In the genomic region with DNA sequence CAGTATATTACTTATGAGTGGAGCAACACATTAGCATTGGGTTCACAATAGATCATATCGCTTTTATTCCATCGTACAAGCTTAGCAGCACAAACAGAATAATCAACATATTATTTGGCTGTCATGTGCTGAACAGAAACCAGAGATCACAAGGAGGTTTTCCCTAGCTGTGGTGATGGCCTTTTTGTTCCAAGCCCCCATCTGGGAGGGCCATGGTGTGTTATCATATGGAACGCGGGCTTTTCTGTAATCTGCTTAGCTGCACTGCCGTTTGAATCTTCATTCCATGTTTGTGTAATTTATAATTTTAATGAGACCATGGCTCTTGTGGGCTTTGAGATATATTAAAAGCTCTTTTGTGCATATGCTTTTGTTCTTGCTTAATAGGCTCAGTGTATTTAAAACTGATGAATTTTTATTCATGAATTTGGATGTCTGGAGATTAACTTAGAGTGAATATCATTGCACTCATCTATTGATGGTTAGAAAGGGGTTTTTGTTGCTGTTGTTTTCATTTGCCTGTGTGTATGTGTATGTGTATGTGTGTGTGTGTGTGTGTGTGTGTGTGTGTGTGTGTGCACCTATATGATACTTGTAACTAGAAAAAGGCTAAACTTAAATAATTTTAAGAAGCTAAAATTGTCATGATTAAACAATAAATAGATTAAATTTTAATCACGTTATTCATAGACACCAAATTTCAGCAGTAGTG, we compare ENCODE assay signal across 17 mouse cellular contexts. TPM values are rescaled to one million over a fixed set of nuclear protein-coding genes. Genes with fewer than 3 reads are reported as not detected.
DNase-seq lines count a peak whose midpoint lies in the region; ATAC-seq and TF ChIP-seq lines count a peak whose summit lies in the region.
"Had no signal": no experiment of that assay in that cellular context is flagged by ENCODE, and none has a peak within 500 bp of the region (broad histone marks: within the 10 kb centered on the region; RNA-seq: fewer than 3 reads in every experiment).

No protein-coding gene starts in this region.

- H3K27me3 ChIP-seq in hindbrain, embryonic 11.5 days (ENCODE audit: control insufficient read depth, insufficient read depth, low read length), result no peaks in the 10 kb centered on the region
- no peaks in the 10 kb centered on the region for H3K27me3 ChIP-seq in hindbrain, embryonic 10.5 days (ENCODE audit: insufficient read depth, poor library complexity, severe bottlenecking)
- no peaks in the 10 kb centered on the region for H3K27me3 ChIP-seq in forebrain, postnatal 0 days (ENCODE audit: insufficient read depth, low read length)
- H3K27me3 ChIP-seq in midbrain, embryonic 12.5 days, result peaks cover 14% of the 10 kb centered on the region
- no peaks in the 10 kb centered on the region for H3K27me3 ChIP-seq in liver, embryonic 12.5 days (replicated peaks)
- H3K27me3 ChIP-seq: neural tube, embryonic 15.5 days; stomach, embryonic 15.5 days had no signal

- H3K36me3 ChIP-seq in hindbrain, embryonic 11.5 days (ENCODE audit: control insufficient read depth, insufficient read depth, low read length), result no peaks in the 10 kb centered on the region
- peaks cover 14% of the 10 kb centered on the region for H3K36me3 ChIP-seq in hindbrain, embryonic 10.5 days
- no peaks in the 10 kb centered on the region for H3K36me3 ChIP-seq in forebrain, postnatal 0 days (ENCODE audit: insufficient read depth)
- peaks cover 7% of the 10 kb centered on the region for H3K36me3 ChIP-seq in midbrain, embryonic 12.5 days
- H3K36me3 ChIP-seq in liver, embryonic 12.5 days, result peaks cover 13% of the 10 kb centered on the region
- H3K36me3 ChIP-seq: stomach, embryonic 15.5 days had no signal

- peak; percentile 19 for DNase-seq in hindbrain, embryonic 11.5 days (ENCODE audit: low spot score)
- no peak for DNase-seq in hindbrain, embryonic 10.5 days (ENCODE audit: low spot score)
- DNase-seq in forebrain, postnatal 0 days, result peak; percentile 32
- peak; percentile 84 for DNase-seq in retina, postnatal 1 day
- no peak for DNase-seq in right cerebral cortex, postnatal 14 days
- DNase-seq: heart, postnatal 10 days; right cerebral cortex, adult 18-20 months; thymus, adult 2 months had no signal

- no peak for TF ChIP-seq CTCF in forebrain, postnatal 0 days (IDR thresholded peaks at IDR 0.05; ENCODE audit: low read depth)

- WGBS in hindbrain, embryonic 11.5 days, result 75% methylated on average over 6 of the region's 6 CpGs
- WGBS in hindbrain, embryonic 10.5 days, result 74% methylated on average over 6 of the region's 6 CpGs
- WGBS in forebrain, postnatal 0 days, result 32% methylated on average over 6 of the region's 6 CpGs
- WGBS in midbrain, embryonic 12.5 days, result 29% methylated on average over 6 of the region's 6 CpGs
- 81% methylated on average over 6 of the region's 6 CpGs for WGBS in liver, embryonic 12.5 days (ENCODE audit: insufficient replicate concordance)

- ATAC-seq in hindbrain, embryonic 11.5 days (ENCODE audit: low FRiP score), result peak; percentile 72
- ATAC-seq in forebrain, postnatal 0 days, result peak; percentile 27; the same call in 1 of the 2 replicates
- ATAC-seq in midbrain, embryonic 12.5 days (ENCODE audit: low FRiP score, low read depth), result peak; percentile 81
- ATAC-seq in liver, embryonic 12.5 days, result no peak
- ATAC-seq: inflammation-experienced regulatory T-cells, adult 6 months had no signal

- H3K4me2 ChIP-seq in hindbrain, embryonic 11.5 days (replicated peaks; ENCODE audit: low read depth, low read length), result no peak overlapping the region
- H3K4me2 ChIP-seq in forebrain, postnatal 0 days (ENCODE audit: low read depth), result peak overlapping the region; percentile 27; the same call in 1 of the 2 replicates
- H3K4me2 ChIP-seq in midbrain, embryonic 12.5 days (replicated peaks), result no peak overlapping the region
- no peak overlapping the region for H3K4me2 ChIP-seq in liver, embryonic 12.5 days
- H3K4me2 ChIP-seq: neural tube, embryonic 15.5 days; stomach, embryonic 15.5 days had no signal

- no peaks in the 10 kb centered on the region for H3K4me1 ChIP-seq in hindbrain, embryonic 11.5 days (replicated peaks; ENCODE audit: control insufficient read depth, insufficient read depth, low read length)
- H3K4me1 ChIP-seq in hindbrain, embryonic 10.5 days (replicated peaks), result no peaks in the 10 kb centered on the region
- no peaks in the 10 kb centered on the region for H3K4me1 ChIP-seq in forebrain, postnatal 0 days (ENCODE audit: insufficient read depth)
- peaks cover 5% of the 10 kb centered on the region; the same call in 1 of the 2 replicates for H3K4me1 ChIP-seq in midbrain, embryonic 12.5 days
- no peaks in the 10 kb centered on the region for H3K4me1 ChIP-seq in liver, embryonic 12.5 days
- H3K4me1 ChIP-seq: heart, embryonic 10.5 days; neural tube, embryonic 15.5 days; stomach, embryonic 15.5 days had no signal

- no peak overlapping the region for H3K4me3 ChIP-seq in hindbrain, embryonic 11.5 days (ENCODE audit: low read depth, low read length)
- H3K4me3 ChIP-seq in hindbrain, embryonic 10.5 days, result no peak overlapping the region
- H3K4me3 ChIP-seq in forebrain, postnatal 0 days (ENCODE audit: low read depth, low read length), result no peak overlapping the region
- no peak overlapping the region for H3K4me3 ChIP-seq in midbrain, embryonic 12.5 days
- no peak overlapping the region for H3K4me3 ChIP-seq in liver, embryonic 12.5 days
- H3K4me3 ChIP-seq: heart, embryonic 10.5 days; left cerebral cortex, adult 2 months; myocyte; neural tube, embryonic 15.5 days; stomach, embryonic 15.5 days had no signal

- no peak overlapping the region for H3K27ac ChIP-seq in hindbrain, embryonic 11.5 days (ENCODE audit: low read depth, low read length)
- H3K27ac ChIP-seq in hindbrain, embryonic 10.5 days, result no peak overlapping the region
- H3K27ac ChIP-seq in forebrain, postnatal 0 days (ENCODE audit: low read depth, low read length), result no peak overlapping the region
- H3K27ac ChIP-seq in midbrain, embryonic 12.5 days (replicated peaks), result no peak overlapping the region
- no peak overlapping the region for H3K27ac ChIP-seq in liver, embryonic 12.5 days
- H3K27ac ChIP-seq: heart, embryonic 10.5 days; left cerebral cortex, adult 2 months; liver, embryonic 14.5 days; neural tube, embryonic 15.5 days; stomach, embryonic 15.5 days had no signal

- no peaks in the 10 kb centered on the region for H3K9me3 ChIP-seq in hindbrain, embryonic 11.5 days (ENCODE audit: control insufficient read depth, low read length)
- H3K9me3 ChIP-seq in hindbrain, embryonic 10.5 days, result no peaks in the 10 kb centered on the region
- no peaks in the 10 kb centered on the region for H3K9me3 ChIP-seq in forebrain, postnatal 0 days (ENCODE audit: low read length)
- no peaks in the 10 kb centered on the region for H3K9me3 ChIP-seq in midbrain, embryonic 12.5 days
- no peaks in the 10 kb centered on the region for H3K9me3 ChIP-seq in liver, embryonic 12.5 days (replicated peaks)
- H3K9me3 ChIP-seq: heart, embryonic 10.5 days; neural tube, embryonic 15.5 days; stomach, embryonic 15.5 days had no signal

- H3K9ac ChIP-seq in hindbrain, embryonic 11.5 days (ENCODE audit: low read depth, low read length), result no peak overlapping the region
- H3K9ac ChIP-seq in forebrain, postnatal 0 days, result no peak overlapping the region
- H3K9ac ChIP-seq in midbrain, embryonic 12.5 days (replicated peaks), result no peak overlapping the region
- no peak overlapping the region for H3K9ac ChIP-seq in liver, embryonic 12.5 days
- H3K9ac ChIP-seq: liver, embryonic 14.5 days; neural tube, embryonic 15.5 days; stomach, embryonic 15.5 days had no signal

RNA-seq across cellular contexts. Expression of a gene that starts 9.4 kb away (rescaled TPM):
- polyA plus RNA-seq in hindbrain, embryonic 11.5 days (2014; fragmentation: Nextera tagmentation; extraction: Ambion mirVana), result 129 and 138 TPM in 2 replicates
- 125 and 131 TPM in 2 replicates for polyA plus RNA-seq in hindbrain, embryonic 10.5 days (2016; fragmentation: Nextera tagmentation; extraction: Ambion mirVana)
- 47.5 and 61.3 TPM in 2 replicates for total RNA-seq in forebrain, postnatal 0 days (2014; rRNA removed)
- polyA plus RNA-seq in forebrain, postnatal 0 days (2015; fragmentation: Nextera tagmentation; extraction: Ambion mirVana), result 114 and 123 TPM in 2 replicates
- 103 and 111 TPM in 2 replicates for polyA plus RNA-seq in midbrain, embryonic 12.5 days (2016; fragmentation: Nextera tagmentation; extraction: Ambion mirVana)
- 78.8 and 78.9 TPM in 2 replicates for polyA plus RNA-seq in liver, embryonic 12.5 days (2016; fragmentation: Nextera tagmentation; extraction: Ambion mirVana)

RNA-seq across cellular contexts. Expression of a gene that starts 9.4 kb away (rescaled TPM):
- 55.6 and 61.9 TPM in 2 replicates for polyA plus RNA-seq in hindbrain, embryonic 11.5 days (2014; fragmentation: Nextera tagmentation; extraction: Ambion mirVana)
- polyA plus RNA-seq in hindbrain, embryonic 10.5 days (2016; fragmentation: Nextera tagmentation; extraction: Ambion mirVana), result 49.8 and 55.2 TPM in 2 replicates
- 27.4 and 34.0 TPM in 2 replicates for total RNA-seq in forebrain, postnatal 0 days (2014; rRNA removed)
- polyA plus RNA-seq in forebrain, postnatal 0 days (2015; fragmentation: Nextera tagmentation; extraction: Ambion mirVana), result 23.4 and 25.6 TPM in 2 replicates
- 48.5 and 55.2 TPM in 2 replicates for polyA plus RNA-seq in midbrain, embryonic 12.5 days (2016; fragmentation: Nextera tagmentation; extraction: Ambion mirVana)
- polyA plus RNA-seq in liver, embryonic 12.5 days (2016; fragmentation: Nextera tagmentation; extraction: Ambion mirVana), result 21.4 and 24.8 TPM in 2 replicates

Comparison
In these comparisons a context has a peak if more than half of its experiments do, and no peak if none do; other contexts are left out.
1. DNase-seq: peak in hindbrain, embryonic 11.5 days (single experiment), forebrain, postnatal 0 days (single experiment) and retina, postnatal 1 day (single experiment); none in hindbrain, embryonic 10.5 days (single experiment) and right cerebral cortex, postnatal 14 days (single experiment).